Mouse (Mus musculus): ENCODE results near the gene Dhx15. TPM values are rescaled to one million over a fixed set of nuclear protein-coding genes. Genes with fewer than 3 reads are reported as not detected.
"Not testable (repeated sequence)": the region's sequence is repeated elsewhere in the genome, so short reads cannot be mapped to it uniquely, and the experiment has no call there.

Dhx15 gene
- 198 and 206 TPM in 2 replicates for polyA plus RNA-seq (2011; ENCODE audit: insufficient read length, low read depth, missing spikeins)

- TF ChIP-seq CTCF (IDR thresholded peaks at IDR 0.05; ENCODE audit: borderline replicate concordance, insufficient read depth, low read length), result no peak
- peak; percentile 90 for TF ChIP-seq POLR2A (IDR thresholded peaks at IDR 0.05; ENCODE audit: low read depth, low read length)
- H3K4me1 ChIP-seq (ENCODE audit: control insufficient read depth, insufficient read depth, low read length), result no peaks in the 10 kb centered on the region
- peak within 1 kb of the TSS; percentile 95 for H3K27ac ChIP-seq (ENCODE audit: insufficient read depth, low read length)
- H3K4me3 ChIP-seq (ENCODE audit: insufficient read depth, low read length), result peak within 1 kb of the TSS; percentile 100
Observed at GRCm38 (mm10) chr5:52190371-52191179, at the start of gene Dhx15. Gene Dhx15, minus strand, starts transcription at chr5:52190514.

GRCm38 (mm10) chr5:52238877-52239276, 48.6 kb upstream of the Dhx15 start:
- Histone ChIP-seq H3K4me1 (ENCODE audit: control insufficient read depth, insufficient read depth, low read length) (no peaks in the 10 kb centered on the region), H3K27ac (ENCODE audit: insufficient read depth, low read length) (no peak overlapping the region), H3K4me3 (ENCODE audit: insufficient read depth, low read length) (no peak overlapping the region)
- TF ChIP-seq CTCF (IDR thresholded peaks at IDR 0.05; ENCODE audit: borderline replicate concordance, insufficient read depth, low read length), result no peak
- TF ChIP-seq POLR2A (IDR thresholded peaks at IDR 0.05; ENCODE audit: low read depth, low read length), result no peak

GRCm38 (mm10) chr5:52237956-52238735, 47.8 kb upstream of the Dhx15 start:
- Histone ChIP-seq H3K4me1 (ENCODE audit: control insufficient read depth, insufficient read depth, low read length) (no peaks in the 10 kb centered on the region), H3K27ac (ENCODE audit: insufficient read depth, low read length) (no peak overlapping the region), H3K4me3 (ENCODE audit: insufficient read depth, low read length) (no peak overlapping the region)
- TF ChIP-seq POLR2A (IDR thresholded peaks at IDR 0.05; ENCODE audit: low read depth, low read length), result no peak
- no peak for TF ChIP-seq CTCF (IDR thresholded peaks at IDR 0.05; ENCODE audit: borderline replicate concordance, insufficient read depth, low read length)

GRCm38 (mm10) chr5:52236585-52236984, 46.3 kb upstream of the Dhx15 start:
- not testable (repeated sequence) for H3K27ac ChIP-seq (ENCODE audit: insufficient read depth, low read length); H3K4me3 ChIP-seq (ENCODE audit: insufficient read depth, low read length); H3K4me1 ChIP-seq (ENCODE audit: control insufficient read depth, insufficient read depth, low read length)

- Histone ChIP-seq H3K4me1 (ENCODE audit: control insufficient read depth, insufficient read depth, low read length) (no peaks in the 10 kb centered on the region), H3K4me3 (ENCODE audit: insufficient read depth, low read length) (no peak overlapping the region), H3K27ac (ENCODE audit: insufficient read depth, low read length) (no peak overlapping the region)
- TF ChIP-seq CTCF (IDR thresholded peaks at IDR 0.05; ENCODE audit: borderline replicate concordance, insufficient read depth, low read length), result no peak
- TF ChIP-seq POLR2A (IDR thresholded peaks at IDR 0.05; ENCODE audit: low read depth, low read length), result no peak
Observed at GRCm38 (mm10) chr5:52234570-52234969, 44.3 kb upstream of the Dhx15 start.

- no peak overlapping the region for H3K4me3 ChIP-seq (ENCODE audit: insufficient read depth, low read length)
- TF ChIP-seq POLR2A (IDR thresholded peaks at IDR 0.05; ENCODE audit: low read depth, low read length), result no peak
- TF ChIP-seq CTCF (IDR thresholded peaks at IDR 0.05; ENCODE audit: borderline replicate concordance, insufficient read depth, low read length), result no peak
- no peaks in the 10 kb centered on the region for H3K4me1 ChIP-seq (ENCODE audit: control insufficient read depth, insufficient read depth, low read length)
- no peak overlapping the region for H3K27ac ChIP-seq (ENCODE audit: insufficient read depth, low read length)
Observed at GRCm38 (mm10) chr5:52233891-52234290, 43.6 kb upstream of the Dhx15 start.

GRCm38 (mm10) chr5:52232611-52233010, 42.3 kb upstream of the Dhx15 start:
- TF ChIP-seq CTCF (IDR thresholded peaks at IDR 0.05; ENCODE audit: borderline replicate concordance, insufficient read depth, low read length), result no peak
- no peak for TF ChIP-seq POLR2A (IDR thresholded peaks at IDR 0.05; ENCODE audit: low read depth, low read length)
- no peak overlapping the region for H3K27ac ChIP-seq (ENCODE audit: insufficient read depth, low read length)
- H3K4me1 ChIP-seq (ENCODE audit: control insufficient read depth, insufficient read depth, low read length), result no peaks in the 10 kb centered on the region
- H3K4me3 ChIP-seq (ENCODE audit: insufficient read depth, low read length), result no peak overlapping the region

- no peak overlapping the region for H3K4me3 ChIP-seq (ENCODE audit: insufficient read depth, low read length)
- TF ChIP-seq CTCF (IDR thresholded peaks at IDR 0.05; ENCODE audit: borderline replicate concordance, insufficient read depth, low read length) (no peak), POLR2A (IDR thresholded peaks at IDR 0.05; ENCODE audit: low read depth, low read length) (no peak)
- no peaks in the 10 kb centered on the region for H3K4me1 ChIP-seq (ENCODE audit: control insufficient read depth, insufficient read depth, low read length)
- H3K27ac ChIP-seq (ENCODE audit: insufficient read depth, low read length), result no peak overlapping the region
Observed at GRCm38 (mm10) chr5:52232199-52232598, 41.9 kb upstream of the Dhx15 start.

GRCm38 (mm10) chr5:52230466-52230865, 40.2 kb upstream of the Dhx15 start:
- no peak for TF ChIP-seq POLR2A (IDR thresholded peaks at IDR 0.05; ENCODE audit: low read depth, low read length)
- TF ChIP-seq CTCF (IDR thresholded peaks at IDR 0.05; ENCODE audit: borderline replicate concordance, insufficient read depth, low read length), result no peak

GRCm38 (mm10) chr5:52226677-52227076, 36.4 kb upstream of the Dhx15 start:
- TF ChIP-seq POLR2A (IDR thresholded peaks at IDR 0.05; ENCODE audit: low read depth, low read length), result no peak
- TF ChIP-seq CTCF (IDR thresholded peaks at IDR 0.05; ENCODE audit: borderline replicate concordance, insufficient read depth, low read length), result no peak
- H3K4me1 ChIP-seq (ENCODE audit: control insufficient read depth, insufficient read depth, low read length), result no peaks in the 10 kb centered on the region
- H3K27ac ChIP-seq (ENCODE audit: insufficient read depth, low read length), result no peak overlapping the region
- no peak overlapping the region for H3K4me3 ChIP-seq (ENCODE audit: insufficient read depth, low read length)

More at GRCm38 (mm10) chr5:52230466-52230865, 40.2 kb upstream of the Dhx15 start:
- H3K4me3 ChIP-seq (ENCODE audit: insufficient read depth, low read length), result no peak overlapping the region
- H3K27ac ChIP-seq (ENCODE audit: insufficient read depth, low read length), result no peak overlapping the region
- H3K4me1 ChIP-seq (ENCODE audit: control insufficient read depth, insufficient read depth, low read length), result no peaks in the 10 kb centered on the region
